Mouse (Mus musculus) lung, postnatal 0 days (tissue): Measurements from ENCODE around the gene Erc1. TPM values are rescaled to one million over a fixed set of nuclear protein-coding genes. Genes with fewer than 3 reads are reported as not detected.

Source experiments
- ATAC-seq: fragments of 200-750 bp; cut with Nextera tagmentation; 2 replicates; pipeline ENCODE4 v1.8.0; 2017; ENCODE audit warnings: moderate library complexity
- DNase-seq: peaks from one replicate; pipeline ENCODE4 v3.0.0-alpha.2; 2016; ENCODE audit warnings: low spot score
- H3K27ac ChIP-seq: fragments of 300-500 bp; sonication (generic); 2 replicates; pipeline ENCODE4 v1.5.1; 2014; ENCODE audit warnings: antibody characterized with exemption, mild to moderate bottlenecking, low read length, mixed read lengths
- H3K27me3 ChIP-seq: fragments of 300-500 bp; sonication (generic); replicated peaks from 2 replicates; pipeline ENCODE4 v1.6.1; 2014; ENCODE audit warnings: low read length, mixed read lengths; ENCODE audit not compliant: insufficient read depth
- H3K36me3 ChIP-seq: fragments of 300-500 bp; sonication (generic); 2 replicates; pipeline ENCODE4 v1.6.1; 2014; ENCODE audit warnings: low read length, mixed read lengths; ENCODE audit not compliant: insufficient read depth
- H3K4me1 ChIP-seq: fragments of 300-500 bp; sonication (generic); 2 replicates; pipeline ENCODE4 v1.6.1; 2014; ENCODE audit warnings: antibody characterized with exemption, low read depth, low read length, mixed read lengths; ENCODE audit not compliant: insufficient read depth
- H3K4me2 ChIP-seq: fragments of 300-500 bp; sonication (generic); replicated peaks from 2 replicates; pipeline ENCODE4 v1.6.1; 2014; ENCODE audit warnings: low read depth, mild to moderate bottlenecking, low read length, moderate library complexity, mixed read lengths
- H3K4me3 ChIP-seq: fragments of 300-500 bp; sonication (generic); 2 replicates; pipeline ENCODE4 v1.5.1; 2014; ENCODE audit warnings: low read depth, low read length
- H3K9ac ChIP-seq: fragments of 300-500 bp; sonication (generic); replicated peaks from 2 replicates; pipeline ENCODE4 v1.6.1; 2014; ENCODE audit warnings: low read depth, mild to moderate bottlenecking
- H3K9me3 ChIP-seq: fragments of 300-500 bp; sonication (generic); 2 replicates; pipeline ENCODE4 v1.6.1; 2016; ENCODE audit warnings: low read length, mixed read lengths
- CTCF ChIP-seq: IDR thresholded peaks from 2 replicates; pipeline ENCODE4 v1.5.1; 2016; ENCODE audit warnings: antibody characterized with exemption, mild to moderate bottlenecking
- EP300 ChIP-seq: IDR thresholded peaks from 2 replicates; pipeline ENCODE4 v1.6.1; 2016; ENCODE audit warnings: antibody characterized with exemption, mild to moderate bottlenecking, control low read depth
- WGBS: fragments of 180-500 bp; shearing (Covaris S2); extraction: QIAGEN DNeasy Blood & Tissue Kit; methylation state at CpG from one replicate; pipeline ENCODE4 v1.1.7; 2014; 5-methylcytosine and 5-hydroxymethylcytosine counted together
- polyA plus RNA-seq: library from polyadenylated mRNA; unstranded; fragments of >200 nt; fragmentation: Nextera tagmentation; extraction: Ambion mirVana; gene quantifications from 2 replicates; pipeline ENCODE4 v1.2.1, GENCODE M21; 2015

The Erc1 gene
- polyA plus RNA-seq, 1 experiment from 2014 or later: 9.9 TPM

DNA sequence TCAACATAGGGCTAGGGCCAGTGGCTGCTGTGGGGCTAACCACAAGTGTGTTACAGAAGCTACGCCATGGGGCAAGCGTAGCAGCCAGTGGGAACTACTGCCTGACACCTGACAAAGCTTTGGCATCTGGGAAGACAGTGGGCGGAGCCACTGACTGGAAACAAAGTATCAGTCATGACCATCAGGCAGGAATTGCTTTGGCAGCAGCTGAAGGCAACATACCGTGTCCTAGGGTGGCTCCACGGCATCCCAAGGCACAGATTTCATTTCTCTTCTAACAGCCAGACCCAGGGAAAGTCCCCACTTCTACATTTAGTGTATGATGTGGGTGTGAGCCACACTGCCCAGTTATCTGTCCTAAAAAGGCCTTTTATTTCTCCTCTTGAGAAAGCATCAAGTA is 321.5 kb downstream of the Erc1 start:
- DNase-seq (no peak), ATAC-seq (peak; percentile 28; the same call in 1 of the 2 replicates)
- TF ChIP-seq CTCF (no peak), EP300 (no peak)
- Histone ChIP-seq H3K27ac (no peak overlapping the region), H3K27me3 (no peaks in the 10 kb centered on the region), H3K9ac (no peak overlapping the region), H3K36me3 (no peaks in the 10 kb centered on the region), H3K4me1 (no peaks in the 10 kb centered on the region), H3K9me3 (no peaks in the 10 kb centered on the region), H3K4me3 (no peak overlapping the region), H3K4me2 (no peak overlapping the region)
- 63% methylated on average over 5 of the region's 5 CpGs for WGBS

DNA sequence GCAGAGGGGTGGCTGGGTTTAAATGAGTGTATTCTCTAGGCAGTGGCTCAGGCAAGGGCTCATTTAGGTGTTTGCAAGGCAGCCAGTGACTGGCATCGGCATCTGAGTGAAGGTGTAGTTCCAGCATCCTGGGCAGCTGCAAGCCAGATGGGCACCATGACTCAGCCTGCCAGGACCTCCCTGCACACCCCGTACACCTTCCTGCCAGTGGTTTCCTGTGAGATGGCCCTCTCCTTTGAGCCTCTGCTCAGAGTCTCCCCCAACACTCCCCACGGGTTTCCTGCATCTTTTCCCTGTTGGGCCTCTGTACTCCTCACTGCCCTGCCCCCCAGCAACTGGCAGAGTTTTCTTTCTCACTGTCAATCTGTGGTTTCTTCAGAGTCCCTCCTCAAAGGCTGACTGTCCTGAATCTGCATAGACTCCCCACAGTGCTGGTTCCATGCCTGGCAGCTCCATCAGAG is 326.0 kb downstream of the Erc1 start:
- WGBS: 22% methylated on average over 3 of the region's 3 CpGs
- no peak for ATAC-seq
- Histone ChIP-seq H3K27ac (no peak overlapping the region), H3K27me3 (no peaks in the 10 kb centered on the region), H3K9me3 (no peaks in the 10 kb centered on the region), H3K4me3 (no peak overlapping the region), H3K4me2 (no peak overlapping the region), H3K4me1 (no peaks in the 10 kb centered on the region), H3K36me3 (no peaks in the 10 kb centered on the region), H3K9ac (no peak overlapping the region)
- DNase-seq: no peak
- no peak for TF ChIP-seq EP300
- TF ChIP-seq CTCF: no peak

DNA sequence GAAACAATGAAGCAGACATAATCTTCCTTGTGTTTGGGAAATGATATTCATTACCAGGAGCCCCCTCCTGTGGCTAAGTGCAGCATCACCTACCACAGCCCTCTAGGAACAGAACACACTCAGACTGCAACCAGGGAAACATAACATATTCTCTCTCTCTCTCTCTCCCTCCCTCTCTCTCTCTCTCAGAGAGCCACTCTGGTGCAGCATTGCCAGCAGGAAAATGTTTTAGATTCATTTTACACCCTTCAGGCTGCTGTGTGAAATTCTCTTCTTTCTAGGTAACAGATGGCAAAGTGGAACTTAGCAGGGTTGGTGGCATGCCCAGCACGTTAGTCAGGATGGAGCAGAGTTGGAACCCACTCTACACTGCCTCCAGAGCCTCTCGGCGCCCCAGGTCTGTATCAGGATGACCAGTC is 326.5 kb downstream of the Erc1 start:
- no peak overlapping the region for H3K27ac ChIP-seq
- 83% methylated on average over 3 of the region's 3 CpGs for WGBS
- H3K36me3 ChIP-seq: no peaks in the 10 kb centered on the region
- H3K9me3 ChIP-seq: no peaks in the 10 kb centered on the region
- H3K4me1 ChIP-seq: no peaks in the 10 kb centered on the region
- H3K27me3 ChIP-seq: no peaks in the 10 kb centered on the region
- H3K9ac ChIP-seq: no peak overlapping the region
- no peak for ATAC-seq
- no peak overlapping the region for H3K4me2 ChIP-seq
- DNase-seq: no peak
- no peak overlapping the region for H3K4me3 ChIP-seq
- TF ChIP-seq CTCF: peak; percentile 25
- TF ChIP-seq EP300: no peak

Other genes with a start within 250 kb of the Erc1 start
- 11.9 and 13.7 TPM in 2 replicates for gene Rad52, start 54.5 kb upstream of the Erc1 start, polyA plus RNA-seq
- 72.7 and 95.8 TPM in 2 replicates for gene Wnk1, start 190.5 kb upstream of the Erc1 start, polyA plus RNA-seq
- 0.23 and 0.44 TPM in 2 replicates for gene Ninj2, start 245.2 kb upstream of the Erc1 start, polyA plus RNA-seq